Mouse (Mus musculus): ENCODE measurements around the gene Polr2f.

DNA sequence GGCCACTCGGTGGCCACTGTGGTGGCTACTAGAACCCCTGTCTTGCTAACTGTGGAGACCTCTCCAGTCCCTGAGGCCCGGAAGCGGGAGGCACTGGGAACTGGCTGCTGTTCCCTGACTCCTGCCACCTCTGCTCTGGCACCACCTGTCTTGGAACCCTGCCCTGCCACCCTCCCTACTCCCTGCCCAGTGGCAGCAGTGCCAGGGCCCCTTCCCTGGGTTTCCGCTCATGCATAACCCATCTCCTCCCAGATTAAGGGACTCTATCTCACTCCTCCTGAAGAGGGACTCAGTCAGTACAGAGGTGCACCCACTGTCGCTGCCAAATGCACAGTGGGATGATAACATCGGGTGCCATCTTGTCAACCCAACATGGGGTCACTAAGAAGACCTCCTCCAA is 51.6 kb downstream of the Polr2f start:
- no peak for TF ChIP-seq EP300 (optimal IDR thresholded peaks at IDR 0.05)
- 0 out of 2 replicates have a peak, but pooled peaks have one; percentile 1 for TF ChIP-seq CTCF (IDR thresholded peaks at IDR 0.05; ENCODE audit: low read depth)

Data from stomach, postnatal 0 days (tissue).